Mouse (Mus musculus) thymus, adult 2 months (tissue): ENCODE measurements around the gene Grin2b.

Experiments
- CTCF ChIP-seq: fragments of 200-500 bp; IDR thresholded peaks from 2 replicates; pipeline ENCODE4 v1.5.1; 2012; ENCODE audit warnings: mild to moderate bottlenecking, control low read depth, low read length, moderate library complexity, borderline replicate concordance; ENCODE audit not compliant: control insufficient read depth, poor library complexity, insufficient read depth; ENCODE audit errors: extremely low read depth
- POLR2A ChIP-seq: fragments of 200-500 bp; IDR thresholded peaks from 2 replicates; pipeline ENCODE4 v1.6.1; 2012; ENCODE audit warnings: mild to moderate bottlenecking, low read length, control low read depth, moderate library complexity; ENCODE audit not compliant: control insufficient read depth, poor library complexity, insufficient read depth; ENCODE audit errors: extremely low read depth

GRCm38 (mm10) chr6:135805436-135805835 lies 367.9 kb downstream of the Grin2b start:
- TF ChIP-seq POLR2A (no peak), CTCF (no peak)
